Mouse (Mus musculus): ENCODE data around the gene Zfp771.

DNA sequence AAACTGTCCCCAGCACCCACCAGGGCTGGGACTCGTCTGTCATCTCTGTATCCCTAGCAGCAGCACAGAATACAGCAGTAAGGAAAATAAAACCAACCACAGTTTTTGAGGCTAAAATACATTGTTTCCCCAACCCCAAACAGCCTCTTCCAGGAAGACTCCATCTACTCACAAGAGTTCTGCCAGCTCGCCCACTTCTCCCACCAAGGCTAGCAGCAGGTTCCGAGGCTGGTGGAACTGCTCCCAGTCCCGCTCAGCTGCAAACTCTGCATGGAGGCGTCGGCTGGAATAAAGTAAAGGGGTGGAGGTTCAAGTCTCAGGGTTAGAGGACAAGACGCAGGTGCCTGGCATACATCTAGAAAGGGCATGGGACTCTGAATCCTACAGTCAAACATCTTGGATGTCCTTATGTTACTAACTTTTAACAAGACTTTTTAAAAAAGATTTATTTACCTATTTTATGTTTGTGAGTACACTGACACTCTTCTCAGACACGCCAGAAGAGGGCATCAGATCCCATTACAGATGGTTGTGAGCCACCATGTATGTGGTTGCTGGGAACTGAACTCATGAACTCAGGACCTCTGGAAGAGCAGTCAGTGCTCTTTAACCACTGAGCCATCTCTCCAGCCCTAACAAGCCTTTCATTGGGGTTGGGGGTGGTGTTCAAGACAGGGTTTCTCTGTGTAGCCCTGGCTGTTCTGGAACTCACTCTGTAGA is 15.3 kb downstream of the Zfp771 start:
- TF ChIP-seq GATA1 (IDR thresholded peaks at IDR 0.05; ENCODE audit: borderline replicate concordance, low read length) = no peak
- TF ChIP-seq FLI1 (IDR thresholded peaks at IDR 0.05; ENCODE audit: low read length) = no peak

All from megakaryocyte, embryonic 14.5 days (primary cell).